Mouse (Mus musculus): ENCODE results near the gene Plin4.

GRCm38 (mm10) chr17:56106981-56107380, 2.6 kb downstream of the Plin4 start:
- no peak for TF ChIP-seq CTCF (IDR thresholded peaks at IDR 0.05; ENCODE audit: low read depth, low read length)
- no peak for TF ChIP-seq TAL1 (conservative IDR thresholded peaks at IDR 0.05; ENCODE audit: low read depth, low read length)
- TF ChIP-seq POLR2AphosphoS5 (IDR thresholded peaks at IDR 0.05; ENCODE audit: insufficient replicate concordance, low read depth, low read length): no peak
